8 mouse cellular contexts compared by ENCODE assay signal in the genomic region with DNA sequence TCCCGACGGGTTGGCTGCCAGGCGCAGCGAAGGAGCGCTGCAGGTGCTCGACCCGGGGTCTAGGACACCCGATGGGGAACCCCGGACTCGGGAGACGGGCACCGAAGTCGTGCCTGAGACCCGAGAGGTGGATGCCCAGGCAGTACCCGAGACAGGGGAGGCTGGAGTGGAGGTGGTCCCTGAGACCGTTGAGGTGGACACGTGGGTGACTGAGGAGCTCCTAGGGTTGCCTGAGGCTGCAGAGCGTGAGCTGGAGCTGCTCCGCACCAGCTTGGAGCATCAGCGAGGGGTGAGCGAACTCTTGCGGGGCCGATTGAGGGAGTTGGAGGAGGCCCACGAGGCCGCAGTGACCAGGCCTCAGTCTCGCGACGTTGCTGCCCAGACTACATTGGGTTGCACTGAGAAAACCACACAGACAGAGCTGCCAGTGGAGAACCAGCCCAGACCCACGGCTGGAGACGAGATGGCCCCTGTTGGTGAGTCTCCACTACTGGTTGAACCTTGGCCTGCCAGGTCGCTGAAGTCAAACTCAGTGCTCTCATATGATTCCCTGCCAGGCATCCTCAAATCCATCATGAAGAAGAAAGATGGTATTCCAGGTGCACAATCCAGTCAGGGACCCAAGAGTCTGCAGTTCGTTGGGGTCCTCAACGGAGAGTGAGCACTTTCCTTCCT. TPM values are rescaled to one million over a fixed set of nuclear protein-coding genes. Genes with fewer than 3 reads are reported as not detected.
DNase-seq lines count a peak whose midpoint lies in the region; ATAC-seq lines count a peak whose summit lies in the region.

No protein-coding gene starts in this region.

- peak; percentile 76 for ATAC-seq in neural tube, embryonic 13.5 days (ENCODE audit: low read depth)

- no peaks in the 10 kb centered on the region for H3K9me3 ChIP-seq in limb, embryonic 10.5 days (replicated peaks)
- H3K9me3 ChIP-seq in neural tube, embryonic 13.5 days: no peaks in the 10 kb centered on the region

- WGBS in limb, embryonic 10.5 days: 22% methylated on average over 33 of the region's 33 CpGs
- WGBS in neural tube, embryonic 13.5 days: 16% methylated on average over 33 of the region's 33 CpGs

- H3K36me3 ChIP-seq in limb, embryonic 10.5 days: peaks cover 60% of the 10 kb centered on the region
- peaks cover 44% of the 10 kb centered on the region for H3K36me3 ChIP-seq in neural tube, embryonic 13.5 days

- H3K4me2 ChIP-seq in neural tube, embryonic 13.5 days: peak overlapping the region; percentile 95

- peak; percentile 52 for DNase-seq in cerebellum, adult 9-10 months
- DNase-seq in cerebellum, postnatal 25 days: no peak
- peak; percentile 37 for DNase-seq in ovary, postnatal 14 days (ENCODE audit: low spot score)
- DNase-seq in ovary, adult 18-20 months (ENCODE audit: low spot score): no peak
- DNase-seq in limb, embryonic 10.5 days (ENCODE audit: low spot score): no peak
- no peak for DNase-seq in right cerebral cortex, postnatal 14 days
- DNase-seq in frontal cortex, postnatal 25 days (ENCODE audit: low spot score in 2 of 2): no peak

- peaks cover 41% of the 10 kb centered on the region for H3K4me1 ChIP-seq in limb, embryonic 10.5 days
- H3K4me1 ChIP-seq in neural tube, embryonic 13.5 days (replicated peaks): peaks cover 43% of the 10 kb centered on the region

- H3K27me3 ChIP-seq in limb, embryonic 10.5 days (ENCODE audit: low read depth, poor library complexity, severe bottlenecking): no peaks in the 10 kb centered on the region
- H3K27me3 ChIP-seq in neural tube, embryonic 13.5 days: no peaks in the 10 kb centered on the region; the same call in 1 of the 2 replicates

- peak overlapping the region; percentile 69 for H3K4me3 ChIP-seq in limb, embryonic 10.5 days
- H3K4me3 ChIP-seq in neural tube, embryonic 13.5 days: peak overlapping the region; percentile 55

- peak overlapping the region; percentile 85 for H3K9ac ChIP-seq in neural tube, embryonic 13.5 days

- H3K27ac ChIP-seq in limb, embryonic 10.5 days: peak overlapping the region; percentile 92
- H3K27ac ChIP-seq in neural tube, embryonic 13.5 days (replicated peaks): peak overlapping the region; percentile 89

RNA-seq across cellular contexts. Expression of gene Rps28, which starts 6.3 kb away (rescaled TPM):
- 867 and 991 TPM in 2 replicates for polyA plus RNA-seq in limb, embryonic 10.5 days (2016; fragmentation: Nextera tagmentation; extraction: Ambion mirVana)
- polyA plus RNA-seq in neural tube, embryonic 13.5 days (2015; fragmentation: Nextera tagmentation; extraction: Ambion mirVana): 530 and 625 TPM in 2 replicates

RNA-seq across cellular contexts. Expression of gene Ndufa7, which starts 6.3 kb away (rescaled TPM):
- polyA plus RNA-seq in limb, embryonic 10.5 days (2016; fragmentation: Nextera tagmentation; extraction: Ambion mirVana): 497 and 518 TPM in 2 replicates
- polyA plus RNA-seq in neural tube, embryonic 13.5 days (2015; fragmentation: Nextera tagmentation; extraction: Ambion mirVana): 558 and 559 TPM in 2 replicates

RNA-seq across cellular contexts. Expression of gene Kank3, which starts 7.8 kb away (rescaled TPM):
- 24.8 and 28.5 TPM in 2 replicates for polyA plus RNA-seq in limb, embryonic 10.5 days (2016; fragmentation: Nextera tagmentation; extraction: Ambion mirVana)
- polyA plus RNA-seq in neural tube, embryonic 13.5 days (2015; fragmentation: Nextera tagmentation; extraction: Ambion mirVana): 36.2 and 40.3 TPM in 2 replicates

RNA-seq across cellular contexts. Expression of gene Cd320, which starts 24.8 kb away (rescaled TPM):
- polyA plus RNA-seq in limb, embryonic 10.5 days (2016; fragmentation: Nextera tagmentation; extraction: Ambion mirVana): 98.2 and 119 TPM in 2 replicates
- 52.7 and 57.4 TPM in 2 replicates for polyA plus RNA-seq in neural tube, embryonic 13.5 days (2015; fragmentation: Nextera tagmentation; extraction: Ambion mirVana)

RNA-seq across cellular contexts. Expression of gene Angptl4, which starts 36.5 kb away (rescaled TPM):
- 30.2 and 38.9 TPM in 2 replicates for polyA plus RNA-seq in limb, embryonic 10.5 days (2016; fragmentation: Nextera tagmentation; extraction: Ambion mirVana)
- 22.8 and 24.5 TPM in 2 replicates for polyA plus RNA-seq in neural tube, embryonic 13.5 days (2015; fragmentation: Nextera tagmentation; extraction: Ambion mirVana)

Comparison
In these comparisons a context has a peak if more than half of its experiments do, and no peak if none do; other contexts are left out.
1. DNase-seq: peak in cerebellum, adult 9-10 months (single experiment) and ovary, postnatal 14 days (single experiment); none in cerebellum, postnatal 25 days (0 of 2), ovary, adult 18-20 months (single experiment), limb, embryonic 10.5 days (single experiment), right cerebral cortex, postnatal 14 days (single experiment) and frontal cortex, postnatal 25 days (0 of 2).